Mouse (Mus musculus) CH12.LX (cell line): Measurements from ENCODE around the gene Lrmda. TPM values are rescaled to one million over a fixed set of nuclear protein-coding genes. Genes with fewer than 3 reads are reported as not detected.

Source experiments
- DNase-seq: peaks from one replicate; pipeline ENCODE4 v3.0.0-alpha.2; 2013; ENCODE audit errors: extremely low read depth
- H3K27ac ChIP-seq: 2 replicates; pipeline ENCODE4 v1.5.1; 2012; ENCODE audit warnings: low read depth, mild to moderate bottlenecking, control low read depth, moderate library complexity; ENCODE audit not compliant: insufficient read depth
- H3K27me3 ChIP-seq: replicated peaks from 2 replicates; pipeline ENCODE3; 2012; ENCODE audit warnings: inconsistent platforms
- H3K36me3 ChIP-seq, 2 experiments: replicated peaks in 1 of 2; 2 replicates each; pipeline versions ENCODE3 to v1.6.1; 2012; ENCODE audit warnings: inconsistent platforms in 1 of 2, low read length in 1 of 2, mild to moderate bottlenecking in 1 of 2, mixed read lengths in 1 of 2, moderate library complexity in 1 of 2; ENCODE audit not compliant: control insufficient read depth in 1 of 2, insufficient read depth in 1 of 2
- H3K4me1 ChIP-seq, 2 experiments: 2 replicates each; pipeline ENCODE4 v1.6.1; 2012; ENCODE audit warnings: inconsistent platforms in 1 of 2, moderate library complexity in 1 of 2; ENCODE audit not compliant: insufficient read depth in 2 of 2, control insufficient read depth in 1 of 2
- H3K4me2 ChIP-seq: 2 replicates; pipeline ENCODE4 v1.6.1; 2012; ENCODE audit warnings: low read depth, mild to moderate bottlenecking, control low read depth; ENCODE audit not compliant: poor library complexity, insufficient read depth, severe bottlenecking
- H3K4me3 ChIP-seq, 3 experiments: fragments of 150-350 bp in 1 of 3; sonication (generic) in 1 of 3; replicated peaks in 1 of 3; 2 replicates each; pipeline versions ENCODE3 to v1.5.1; 2011 to 2012; ENCODE audit warnings: low read depth in 2 of 3, low read length in 2 of 3, mild to moderate bottlenecking in 2 of 3, moderate library complexity in 2 of 3, control low read depth in 1 of 3, improper control_type of control experiment in 1 of 3, inconsistent platforms in 1 of 3, mixed read lengths in 1 of 3; ENCODE audit not compliant: poor library complexity in 1 of 3
- H3K79me2 ChIP-seq: replicated peaks from 2 replicates; pipeline ENCODE4 v1.6.1; 2012; ENCODE audit warnings: mild to moderate bottlenecking, moderate library complexity; ENCODE audit not compliant: control insufficient read depth, poor library complexity, insufficient read depth, severe bottlenecking; ENCODE audit errors: extremely low read depth
- H3K9ac ChIP-seq: 2 replicates; pipeline ENCODE4 v1.6.1; 2012; ENCODE audit warnings: low read depth, mild to moderate bottlenecking, control low read depth, moderate library complexity; ENCODE audit not compliant: insufficient read depth
- H3K9me3 ChIP-seq: replicated peaks from 2 replicates; pipeline ENCODE3; 2012; ENCODE audit warnings: low read length, inconsistent platforms, mixed read lengths
- CHD1 ChIP-seq: IDR thresholded peaks from 2 replicates; pipeline ENCODE4 v1.6.1; 2012; ENCODE audit warnings: low read depth, low read length, improper control_type of control experiment, inconsistent platforms
- ELF1 ChIP-seq: IDR thresholded peaks from 2 replicates; pipeline ENCODE4 v1.6.1; 2014; ENCODE audit warnings: low read depth, mild to moderate bottlenecking, inconsistent platforms, low read length, improper control_type of control experiment
- EP300 ChIP-seq: IDR thresholded peaks from 2 replicates; pipeline ENCODE4 v1.6.1; 2011; ENCODE audit warnings: low read length, improper control_type of control experiment
- GABPA ChIP-seq: IDR thresholded peaks from 2 replicates; pipeline ENCODE4 v1.6.1; 2012; ENCODE audit warnings: low read depth, low read length, improper control_type of control experiment, inconsistent platforms; ENCODE audit not compliant: insufficient replicate concordance
- HCFC1 ChIP-seq: IDR thresholded peaks from 2 replicates; pipeline ENCODE4 v1.6.1; 2012; ENCODE audit warnings: low read depth, mild to moderate bottlenecking, inconsistent platforms, low read length, improper control_type of control experiment
- IRF4 ChIP-seq: IDR thresholded peaks from 2 replicates; pipeline ENCODE4 v1.6.1; 2014; ENCODE audit warnings: low read depth, mild to moderate bottlenecking, inconsistent platforms, low read length, improper control_type of control experiment
- JUN ChIP-seq: IDR thresholded peaks from 2 replicates; pipeline ENCODE4 v1.6.1; 2011; ENCODE audit warnings: low read depth, mild to moderate bottlenecking, low read length, improper control_type of control experiment, moderate library complexity; ENCODE audit not compliant: insufficient read depth
- JUND ChIP-seq: conservative IDR thresholded peaks from 2 replicates; pipeline ENCODE4 v1.6.1; 2011; ENCODE audit warnings: low read depth, low read length, improper control_type of control experiment
- KAT2A ChIP-seq: IDR thresholded peaks from 2 replicates; pipeline ENCODE4 v1.6.1; 2012; ENCODE audit warnings: low read length, improper control_type of control experiment, inconsistent platforms; ENCODE audit not compliant: insufficient replicate concordance
- MAFK ChIP-seq: IDR thresholded peaks from 2 replicates; pipeline ENCODE4 v1.6.1; 2011; ENCODE audit warnings: low read length, improper control_type of control experiment; ENCODE audit not compliant: insufficient replicate concordance
- MEF2A ChIP-seq: IDR thresholded peaks from 2 replicates; pipeline ENCODE4 v1.6.1; 2014; ENCODE audit warnings: low read depth, mild to moderate bottlenecking, inconsistent platforms, low read length, improper control_type of control experiment, borderline replicate concordance
- MXI1 ChIP-seq: IDR thresholded peaks from 2 replicates; pipeline ENCODE4 v1.6.1; 2011; ENCODE audit warnings: mild to moderate bottlenecking, low read depth, low read length, improper control_type of control experiment
- MYC ChIP-seq: IDR thresholded peaks from 2 replicates; pipeline ENCODE4 v1.6.1; 2011; ENCODE audit warnings: low read depth, mild to moderate bottlenecking, improper control_type of control experiment, low read length
- NRF1 ChIP-seq: IDR thresholded peaks from 2 replicates; pipeline ENCODE4 v1.6.1; 2014; ENCODE audit warnings: low read depth, mild to moderate bottlenecking, inconsistent platforms, low read length, improper control_type of control experiment, moderate library complexity
- PAX5 ChIP-seq: IDR thresholded peaks from 2 replicates; pipeline ENCODE4 v1.6.1; 2012; ENCODE audit warnings: low read length, inconsistent platforms, mixed read lengths
- POLR2A ChIP-seq: IDR thresholded peaks from 2 replicates; pipeline ENCODE4 v1.6.1; 2011; ENCODE audit warnings: low read depth, mild to moderate bottlenecking, improper control_type of control experiment, low read length
- POLR2AphosphoS2 ChIP-seq: IDR thresholded peaks from 2 replicates; pipeline ENCODE4 v1.6.1; 2011; ENCODE audit warnings: low read depth, low read length, improper control_type of control experiment
- RCOR1 ChIP-seq: conservative IDR thresholded peaks from 2 replicates; pipeline ENCODE4 v1.6.1; 2012; ENCODE audit warnings: low read depth, mild to moderate bottlenecking, inconsistent platforms, low read length, improper control_type of control experiment
- SIN3A ChIP-seq: IDR thresholded peaks from 2 replicates; pipeline ENCODE4 v1.6.1; 2012; ENCODE audit warnings: low read length, improper control_type of control experiment, inconsistent platforms
- SMC3 ChIP-seq: IDR thresholded peaks from 2 replicates; pipeline ENCODE4 v1.6.1; 2011; ENCODE audit warnings: low read depth, low read length, improper control_type of control experiment
- TBP ChIP-seq: conservative IDR thresholded peaks from 2 replicates; pipeline ENCODE4 v1.6.1; 2011; ENCODE audit warnings: low read depth, low read length, improper control_type of control experiment
- TCF12 ChIP-seq: IDR thresholded peaks from 2 replicates; pipeline ENCODE4 v1.6.1; 2014; ENCODE audit warnings: low read depth, mild to moderate bottlenecking, inconsistent platforms, low read length, improper control_type of control experiment
- USF1 ChIP-seq: IDR thresholded peaks from 2 replicates; pipeline ENCODE4 v1.6.1; 2014; ENCODE audit warnings: low read depth, mild to moderate bottlenecking, inconsistent platforms, low read length, improper control_type of control experiment
- dilution Hi-C: fragments of 300-500 bp; cut with MboI; formaldehyde crosslinking; loops from 2 replicates; pipeline ENCODE4 v1.14.3; 2020; ENCODE audit warnings: low sequenced_read_pairs; ENCODE audit not compliant: extremely low pct_unique_long_range_greater_than_20kb, extremely low pct_ligation_motif_present
- in situ Hi-C: fragments of 300-500 bp; cut with MboI; formaldehyde crosslinking; loops from 3 replicates; pipeline ENCODE4 v1.14.3; 2019; ENCODE audit warnings: low sequenced_read_pairs, low pct_ligation_motif_present, low pct_unique_long_range_greater_than_20kb, mixed read lengths
- polyA plus RNA-seq: library from polyadenylated mRNA; unstranded; fragments of >175 nt; gene quantifications from 2 replicates; pipeline ENCODE4 v1.2.1, GENCODE M21; 2012; ENCODE audit warnings: low read depth; ENCODE audit not compliant: insufficient read length
- total RNA-seq, 2 experiments: library from RNA; depleted of rRNA; stranded (reverse); fragments of 300-350 nt in 1 of 2; fragments of >200 nt in 1 of 2; gene quantifications; 2 replicates each; pipeline ENCODE4 v1.2.3; 2012 to 2014

Lrmda gene
- total and polyA plus RNA-seq, 3 experiments, result 0.89 to 3.7 (median 1.9) TPM

DNA sequence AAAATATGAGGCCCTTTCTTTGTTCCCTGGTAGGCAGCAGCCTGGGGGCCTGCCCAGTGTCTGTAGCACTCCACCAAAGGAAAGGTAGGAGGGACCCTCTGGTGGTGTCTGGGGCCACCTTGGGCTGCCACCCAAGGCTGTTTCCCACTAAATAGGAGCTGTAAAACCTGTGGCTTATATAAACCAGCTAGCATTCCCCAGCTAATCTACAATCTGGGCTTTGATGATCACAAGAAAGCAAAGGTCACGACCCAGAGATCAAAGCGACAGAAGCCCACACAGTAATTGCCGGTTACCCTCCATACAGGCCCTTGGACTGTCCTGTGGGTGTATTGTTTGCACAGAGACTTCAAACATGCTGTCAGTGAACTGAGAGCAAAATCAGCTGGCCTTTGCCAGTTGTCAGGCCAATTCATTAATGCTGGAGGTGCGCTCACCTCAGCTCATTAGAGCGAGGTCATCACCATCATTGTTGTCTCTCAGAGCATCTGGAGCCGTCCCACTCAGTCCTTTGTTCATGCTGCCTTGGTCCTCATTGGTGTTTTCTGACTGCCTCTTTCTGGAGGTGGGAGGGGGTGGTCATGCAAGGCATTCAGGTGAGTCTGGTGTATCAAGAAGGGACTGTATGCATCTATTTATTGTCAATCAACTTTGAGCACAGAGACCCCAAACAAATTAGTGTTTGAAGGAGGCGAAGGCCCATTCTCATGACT is 570.1 kb downstream of the Lrmda start:
- in situ Hi-C loops (loop anchor here (25.0 kb wide), 1 partner anchor 448 kb away; no protein-coding TSS in a partner anchor), dilution Hi-C loops (no loop called here)
- H3K27me3 ChIP-seq, result no peaks in the 10 kb centered on the region
- DNase-seq, result no peak
- no peak for TF ChIP-seq GABPA
- no peak for TF ChIP-seq ELF1
- TF ChIP-seq CHD1, result no peak
- TF ChIP-seq HCFC1, result no peak
- TF ChIP-seq POLR2AphosphoS2, result no peak
- no peak overlapping the region for H3K4me2 ChIP-seq
- no peaks in the 10 kb centered on the region for H3K4me1 ChIP-seq
- no peaks in the 10 kb centered on the region for H3K36me3 ChIP-seq
- no peaks in the 10 kb centered on the region for H3K79me2 ChIP-seq
- no peak overlapping the region for H3K4me3 ChIP-seq
- H3K9ac ChIP-seq, result no peak overlapping the region
- no peak overlapping the region for H3K27ac ChIP-seq
- no peaks in the 10 kb centered on the region for H3K9me3 ChIP-seq

- in situ Hi-C loops, result loop anchor here (25.0 kb wide), 1 partner anchor 446 kb away; no protein-coding TSS in a partner anchor
- Histone ChIP-seq H3K4me3 (no peak overlapping the region), H3K9me3 (no peaks in the 10 kb centered on the region), H3K4me1 (no peaks in the 10 kb centered on the region), H3K4me2 (no peak overlapping the region), H3K27me3 (no peaks in the 10 kb centered on the region), H3K79me2 (no peaks in the 10 kb centered on the region), H3K9ac (no peak overlapping the region), H3K27ac (no peak overlapping the region), H3K36me3 (no peaks in the 10 kb centered on the region)
- dilution Hi-C loops, result no loop called here
- TF ChIP-seq POLR2A, result no peak
- TF ChIP-seq MAFK, result no peak
- no peak for TF ChIP-seq SMC3
- TF ChIP-seq MEF2A, result no peak
- DNase-seq, result no peak
These were observed 571.7 kb downstream of the Lrmda start for GRCm38 (mm10) chr14:22591186-22591585.

DNA sequence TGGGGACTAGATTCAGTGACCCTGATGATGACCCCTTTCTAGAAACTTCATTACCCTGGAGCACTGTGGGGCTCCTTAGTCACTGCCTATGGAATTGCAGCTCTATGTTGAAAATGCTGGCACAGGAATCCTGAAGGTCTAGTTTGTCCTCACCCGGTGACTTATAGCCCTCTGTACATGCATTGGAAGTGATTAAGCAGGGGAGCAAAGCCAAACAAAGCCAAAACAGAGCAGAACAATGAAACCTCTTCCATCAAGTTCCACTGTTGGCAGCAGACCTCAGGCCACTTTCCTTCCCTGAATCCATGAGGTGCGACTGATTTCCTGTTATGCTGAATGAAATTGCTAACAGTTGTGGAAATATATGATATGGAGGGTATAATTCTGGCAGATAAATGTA is 578.0 kb downstream of the Lrmda start:
- in situ Hi-C loops, result loop anchor here (25.0 kb wide), 1 partner anchor 440 kb away; no protein-coding TSS in a partner anchor
- TF ChIP-seq TCF12 (no peak), MXI1 (no peak), JUN (no peak), SIN3A (no peak), NRF1 (no peak), EP300 (no peak), KAT2A (no peak), HCFC1 (no peak), TBP (no peak), MYC (no peak), PAX5 (no peak), JUND (no peak), MAFK (no peak), USF1 (no peak), RCOR1 (no peak), IRF4 (no peak)

More for the DNA sequence above, 578.0 kb downstream of the Lrmda start:
- no peak for DNase-seq
- dilution Hi-C loops, result no loop called here
- no peak overlapping the region for H3K9ac ChIP-seq
- H3K27ac ChIP-seq, result no peak overlapping the region
- peaks cover 0 to 2% of the 10 kb centered on the region in 2 experiments for H3K36me3 ChIP-seq
- H3K4me3 ChIP-seq, result no peak overlapping the region
- H3K4me1 ChIP-seq, result no peaks in the 10 kb centered on the region
- no peaks in the 10 kb centered on the region for H3K79me2 ChIP-seq
- peaks cover 2% of the 10 kb centered on the region for H3K9me3 ChIP-seq
- no peaks in the 10 kb centered on the region for H3K27me3 ChIP-seq
- no peak overlapping the region for H3K4me2 ChIP-seq
